Mouse (Mus musculus) megakaryocyte, embryonic 14.5 days (primary cell): ENCODE measurements around the gene Susd3. TPM values are rescaled to one million over a fixed set of nuclear protein-coding genes. Genes with fewer than 3 reads are reported as not detected.

Experiments
- H3K27me3 ChIP-seq: replicated peaks from 2 replicates; pipeline ENCODE3; 2012; ENCODE audit warnings: inconsistent platforms
- H3K36me3 ChIP-seq: replicated peaks from 2 replicates; pipeline ENCODE3; 2012; ENCODE audit warnings: low read length, inconsistent platforms, mixed read lengths
- H3K4me1 ChIP-seq: 2 replicates; pipeline ENCODE4 v1.6.1; 2012; ENCODE audit warnings: inconsistent platforms
- H3K4me3 ChIP-seq: replicated peaks from 2 replicates; pipeline ENCODE3; 2012; ENCODE audit warnings: moderate library complexity, mild to moderate bottlenecking, inconsistent platforms
- H3K9me3 ChIP-seq: 2 replicates; pipeline ENCODE4 v1.6.1; 2012; ENCODE audit warnings: inconsistent platforms
- FLI1 ChIP-seq: IDR thresholded peaks from 2 replicates; pipeline ENCODE4 v1.6.1; 2012; ENCODE audit warnings: low read length, inconsistent platforms, mixed read lengths
- GATA1 ChIP-seq: IDR thresholded peaks from 3 replicates; pipeline ENCODE4 v1.6.1; 2012; ENCODE audit warnings: mixed read lengths, low read length, inconsistent platforms, borderline replicate concordance
- polyA plus RNA-seq: library from polyadenylated mRNA; stranded (reverse); fragments of >175 nt; gene quantifications from 2 replicates; pipeline ENCODE4 v1.2.3, GENCODE M21; 2012; ENCODE audit warnings: low replicate concordance; ENCODE audit not compliant: insufficient read depth

Susd3 gene
- polyA plus RNA-seq, 1 experiment = 289 TPM

- H3K4me3 ChIP-seq = peak overlapping the region; percentile 62
- H3K4me1 ChIP-seq = peaks cover 91% of the 10 kb centered on the region
- H3K36me3 ChIP-seq = peaks cover 99% of the 10 kb centered on the region
- no peaks in the 10 kb centered on the region for H3K9me3 ChIP-seq
- TF ChIP-seq GATA1 (no peak), FLI1 (no peak)
- no peaks in the 10 kb centered on the region for H3K27me3 ChIP-seq
These were observed 19.1 kb upstream of the Susd3 start for GRCm38 (mm10) chr13:49267645-49268044.

GRCm38 (mm10) chr13:49260036-49260722 lies 11.7 kb upstream of the Susd3 start:
- Histone ChIP-seq H3K27me3 (no peaks in the 10 kb centered on the region), H3K9me3 (peaks cover 5% of the 10 kb centered on the region; the same call in 1 of the 2 replicates), H3K4me3 (no peak overlapping the region), H3K36me3 (peaks cover 52% of the 10 kb centered on the region), H3K4me1 (peaks cover 65% of the 10 kb centered on the region)
- TF ChIP-seq GATA1 = no peak
- TF ChIP-seq FLI1 = no peak

- peaks cover 5% of the 10 kb centered on the region; the same call in 1 of the 2 replicates for H3K9me3 ChIP-seq
- TF ChIP-seq FLI1 = no peak
- no peak for TF ChIP-seq GATA1
- peaks cover 29% of the 10 kb centered on the region for H3K36me3 ChIP-seq
- no peaks in the 10 kb centered on the region for H3K27me3 ChIP-seq
- H3K4me3 ChIP-seq = no peak overlapping the region
- H3K4me1 ChIP-seq = peaks cover 57% of the 10 kb centered on the region
These were observed 9.4 kb upstream of the Susd3 start for GRCm38 (mm10) chr13:49257819-49258313.

- H3K27me3 ChIP-seq = no peaks in the 10 kb centered on the region
- no peaks in the 10 kb centered on the region for H3K9me3 ChIP-seq
- no peak overlapping the region for H3K4me3 ChIP-seq
- peaks cover 4% of the 10 kb centered on the region for H3K36me3 ChIP-seq
- H3K4me1 ChIP-seq = peaks cover 80% of the 10 kb centered on the region
- TF ChIP-seq FLI1 (no peak), GATA1 (no peak)
These were observed 4.2 kb upstream of the Susd3 start for GRCm38 (mm10) chr13:49252746-49253145.

- H3K9me3 ChIP-seq = no peaks in the 10 kb centered on the region
- no peak overlapping the region for H3K4me3 ChIP-seq
- no peak for TF ChIP-seq GATA1
- TF ChIP-seq FLI1 = no peak
- peaks cover 77% of the 10 kb centered on the region for H3K4me1 ChIP-seq
- H3K27me3 ChIP-seq = no peaks in the 10 kb centered on the region
- H3K36me3 ChIP-seq = peaks cover 4% of the 10 kb centered on the region
These were observed 3.6 kb upstream of the Susd3 start for GRCm38 (mm10) chr13:49252113-49252512.

- Histone ChIP-seq H3K36me3 (peaks cover 12% of the 10 kb centered on the region), H3K4me1 (peaks cover 77% of the 10 kb centered on the region), H3K9me3 (no peaks in the 10 kb centered on the region), H3K4me3 (no peak overlapping the region), H3K27me3 (no peaks in the 10 kb centered on the region)
- TF ChIP-seq FLI1 (no peak), GATA1 (no peak)
These were observed 2.4 kb upstream of the Susd3 start for GRCm38 (mm10) chr13:49250716-49251517.

GRCm38 (mm10) chr13:49249634-49250033 lies 1.1 kb upstream of the Susd3 start:
- peaks cover 23% of the 10 kb centered on the region for H3K36me3 ChIP-seq
- H3K27me3 ChIP-seq = no peaks in the 10 kb centered on the region
- H3K4me3 ChIP-seq = peak overlapping the region; percentile 46
- TF ChIP-seq GATA1 = no peak
- TF ChIP-seq FLI1 = no peak
- no peaks in the 10 kb centered on the region for H3K9me3 ChIP-seq
- H3K4me1 ChIP-seq = peaks cover 84% of the 10 kb centered on the region

GRCm38 (mm10) chr13:49248923-49249322 lies 417 bp upstream of the Susd3 start:
- Histone ChIP-seq H3K36me3 (peaks cover 28% of the 10 kb centered on the region), H3K4me1 (peaks cover 90% of the 10 kb centered on the region)
- TF ChIP-seq GATA1 (no peak), FLI1 (no peak)

GRCm38 (mm10) chr13:49247740-49248466 lies 603 bp downstream of the Susd3 start:
- Histone ChIP-seq H3K36me3 (peaks cover 37% of the 10 kb centered on the region), H3K4me1 (peaks cover 96% of the 10 kb centered on the region), H3K4me3 (peak overlapping the region; percentile 99), H3K27me3 (no peaks in the 10 kb centered on the region), H3K9me3 (no peaks in the 10 kb centered on the region)
- TF ChIP-seq GATA1 (no peak), FLI1 (no peak)

More at GRCm38 (mm10) chr13:49248923-49249322, 417 bp upstream of the Susd3 start:
- Histone ChIP-seq H3K9me3 (no peaks in the 10 kb centered on the region), H3K27me3 (no peaks in the 10 kb centered on the region), H3K4me3 (peak overlapping the region; percentile 67)

- Histone ChIP-seq H3K4me1 (peaks cover 96% of the 10 kb centered on the region), H3K36me3 (peaks cover 40% of the 10 kb centered on the region), H3K4me3 (peak overlapping the region; percentile 99), H3K9me3 (no peaks in the 10 kb centered on the region), H3K27me3 (no peaks in the 10 kb centered on the region)
- TF ChIP-seq FLI1 (no peak), GATA1 (no peak)
These were observed 1.2 kb downstream of the Susd3 start for GRCm38 (mm10) chr13:49247232-49247739.
